Mouse (Mus musculus) testis, adult 2 months (tissue): ENCODE data around the gene Prkaa2.

ENCODE experiments used
- CTCF ChIP-seq: fragments of 200-500 bp; IDR thresholded peaks from 2 replicates; pipeline ENCODE4 v1.5.1; 2012; ENCODE audit warnings: low read depth, mild to moderate bottlenecking, inconsistent platforms, low read length, moderate library complexity; ENCODE audit not compliant: control insufficient read depth, insufficient read depth, insufficient replicate concordance
- POLR2A ChIP-seq: fragments of 200-500 bp; IDR thresholded peaks from 2 replicates; pipeline ENCODE4 v1.6.1; 2012; ENCODE audit warnings: low read depth, mild to moderate bottlenecking, inconsistent platforms, low read length, moderate library complexity; ENCODE audit not compliant: control insufficient read depth

DNA sequence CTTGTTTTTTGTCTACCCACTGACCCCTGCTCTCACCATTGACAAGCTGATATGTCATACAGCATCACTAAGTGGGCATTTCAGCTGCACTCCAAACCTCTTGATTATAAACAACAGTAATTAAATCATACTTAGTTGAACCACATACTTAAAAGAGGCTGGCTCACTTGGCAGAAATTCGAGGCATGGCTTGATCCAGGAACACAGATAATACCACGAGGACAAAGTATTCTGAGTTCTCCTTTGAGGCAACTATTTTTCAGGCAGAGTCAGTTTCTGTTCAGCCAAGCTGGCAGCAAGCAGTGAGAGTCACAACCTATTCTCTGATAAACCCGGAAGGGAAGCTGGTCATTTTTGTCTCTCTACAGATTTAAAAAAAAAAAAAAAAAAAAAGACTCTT lies 119.0 kb downstream of the Prkaa2 start:
- TF ChIP-seq CTCF: no peak
- TF ChIP-seq POLR2A: no peak
